ENCODE assay signal across 15 mouse cellular contexts in genomic region chr4:100052258-100052657, GRCm38 (mm10). TPM values are rescaled to one million over a fixed set of nuclear protein-coding genes. Genes with fewer than 3 reads are reported as not detected.
"Had no signal": no experiment of that assay in that cellular context is flagged by ENCODE, and none has a peak within 500 bp of the region (broad histone marks: within the 10 kb centered on the region; RNA-seq: fewer than 3 reads in every experiment).

No protein-coding gene starts in this region.

- H3K9me3 ChIP-seq: limb, embryonic 15.5 days; liver, embryonic 13.5 days; neural tube, embryonic 12.5 days had no signal

- DNase-seq: kidney, adult 9 months; kidney, postnatal 36 days; layer of hippocampus, adult 9-11 months; layer of hippocampus, postnatal 36 days; liver, embryonic 13.5 days; liver, postnatal 0 days; lung, postnatal 4 days; midbrain, embryonic 14.5 days; right cerebral cortex, postnatal 14 days; thymus, postnatal 36 days had no signal

- H3K4me1 ChIP-seq: liver, embryonic 13.5 days; neural tube, embryonic 12.5 days had no signal

- H3K4me3 ChIP-seq: limb, embryonic 15.5 days; liver, embryonic 13.5 days; neural tube, embryonic 12.5 days had no signal

- ATAC-seq: intestine, postnatal 0 days; liver, postnatal 0 days had no signal

- H3K36me3 ChIP-seq: limb, embryonic 15.5 days; liver, embryonic 13.5 days; neural tube, embryonic 12.5 days had no signal

- H3K27me3 ChIP-seq: limb, embryonic 15.5 days; liver, embryonic 13.5 days; neural tube, embryonic 12.5 days had no signal

RNA-seq across cellular contexts. Expression of gene Ror1, which starts 43.3 kb away (rescaled TPM):
- total RNA-seq: monocyte, adult 5-6 weeks; neutrophil, adult 5-6 weeks had no signal
